8 mouse cellular contexts compared by ENCODE assay signal in the genomic region with DNA sequence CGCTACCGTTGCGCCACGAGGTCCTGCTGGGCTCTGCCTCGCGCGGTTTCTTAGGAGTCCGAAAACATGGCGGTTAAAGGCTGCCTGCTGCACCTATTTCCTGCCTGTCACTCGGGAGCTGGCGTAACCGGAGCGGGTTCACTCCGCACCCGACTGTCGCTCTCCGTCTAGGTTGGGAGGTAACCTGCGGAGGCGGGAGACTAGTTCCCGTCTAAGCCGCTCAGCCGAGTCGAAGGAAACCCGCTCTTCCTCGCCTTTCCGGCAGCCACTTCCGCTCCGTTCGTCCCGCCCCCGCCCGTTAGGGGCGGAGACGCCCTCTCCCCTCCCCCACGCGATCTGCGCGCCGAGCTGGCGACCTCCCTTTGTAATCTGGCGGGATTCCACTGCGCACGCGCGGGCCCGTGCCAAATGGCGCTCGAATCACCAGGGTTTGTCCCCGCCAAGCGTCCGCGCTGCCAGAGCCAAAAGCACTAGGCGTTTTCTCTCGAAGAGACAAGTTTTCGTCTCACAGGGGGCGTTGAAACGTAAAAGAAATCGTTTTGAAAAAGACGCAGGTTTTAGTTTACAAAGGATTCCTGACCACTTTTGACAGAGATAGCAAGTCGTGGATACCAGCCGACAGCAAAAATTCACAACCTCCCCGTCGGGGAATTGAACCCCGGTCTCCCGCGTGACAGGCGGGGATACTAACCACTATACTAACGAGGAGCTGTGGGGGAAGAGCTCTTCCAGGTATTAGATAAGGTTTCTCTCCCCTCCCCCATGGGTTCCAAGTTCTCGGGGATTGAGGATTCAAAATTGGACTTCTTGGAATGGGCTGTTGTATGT. TPM values are rescaled to one million over a fixed set of nuclear protein-coding genes. Genes with fewer than 3 reads are reported as not detected.
DNase-seq lines count a peak whose midpoint lies in the region; ATAC-seq and TF ChIP-seq lines count a peak whose summit lies in the region.

No protein-coding gene starts in this region.

- no peaks in the 10 kb centered on the region for H3K27me3 ChIP-seq in heart, embryonic 10.5 days (ENCODE audit: insufficient read depth, poor library complexity, severe bottlenecking)
- H3K27me3 ChIP-seq in kidney, embryonic 15.5 days, result no peaks in the 10 kb centered on the region

- no peaks in the 10 kb centered on the region for H3K36me3 ChIP-seq in heart, embryonic 10.5 days
- no peaks in the 10 kb centered on the region for H3K36me3 ChIP-seq in kidney, embryonic 15.5 days

- peak overlapping the region; percentile 68 for H3K4me3 ChIP-seq in bone marrow macrophage, adult 2 months (ENCODE audit: insufficient read depth, low read length)
- peak overlapping the region; percentile 53 for H3K4me3 ChIP-seq in embryonic fibroblast, embryonic 13.5 days (ENCODE audit: insufficient read depth, low read length)
- H3K4me3 ChIP-seq in heart, embryonic 10.5 days, result peak overlapping the region; percentile 66
- H3K4me3 ChIP-seq in kidney, embryonic 15.5 days (replicated peaks), result peak overlapping the region; percentile 56

- H3K9me3 ChIP-seq in heart, embryonic 10.5 days, result no peaks in the 10 kb centered on the region
- no peaks in the 10 kb centered on the region for H3K9me3 ChIP-seq in kidney, embryonic 15.5 days (replicated peaks)

- DNase-seq in A20 (ENCODE audit: low read depth, low spot score) (peak; percentile 99), liver (peak; percentile 99)
- peak; percentile 99 for DNase-seq in heart, embryonic 10.5 days (ENCODE audit: low spot score)
- peak; percentile 99 to 100 for DNase-seq in spleen, postnatal 4 days (ENCODE audit: low spot score in 2 of 2)

- peak overlapping the region; percentile 60 for H3K4me2 ChIP-seq in kidney, embryonic 15.5 days

- peak overlapping the region; percentile 55 for H3K9ac ChIP-seq in kidney, embryonic 15.5 days

- TF ChIP-seq POLR2A in bone marrow macrophage, adult 2 months (IDR thresholded peaks at IDR 0.05; ENCODE audit: borderline replicate concordance, low read depth, low read length), result peak; percentile 85; the same call in 1 of the 2 replicates
- peak; percentile 85 for TF ChIP-seq POLR2A in embryonic fibroblast, embryonic 13.5 days (IDR thresholded peaks at IDR 0.05; ENCODE audit: low read depth, low read length)

- peaks cover 18% of the 10 kb centered on the region for H3K4me1 ChIP-seq in bone marrow macrophage, adult 2 months (ENCODE audit: control insufficient read depth, insufficient read depth, low read length)
- peaks cover 7% of the 10 kb centered on the region for H3K4me1 ChIP-seq in embryonic fibroblast, embryonic 13.5 days (ENCODE audit: control insufficient read depth, insufficient read depth, low read length)
- H3K4me1 ChIP-seq in heart, embryonic 10.5 days, result peaks cover 29% of the 10 kb centered on the region
- peaks cover 28% of the 10 kb centered on the region for H3K4me1 ChIP-seq in kidney, embryonic 15.5 days

- TF ChIP-seq CTCF in bone marrow macrophage, adult 2 months (IDR thresholded peaks at IDR 0.05; ENCODE audit: low read depth, low read length), result no peak
- no peak for TF ChIP-seq CTCF in embryonic fibroblast, embryonic 13.5 days (IDR thresholded peaks at IDR 0.05; ENCODE audit: borderline replicate concordance, insufficient read depth, low read length)

- WGBS in heart, embryonic 10.5 days, result under 1% methylated on average over 69 of the region's 69 CpGs
- under 1% methylated on average over 69 of the region's 69 CpGs for WGBS in kidney, embryonic 15.5 days

- peak; percentile 92 for ATAC-seq in kidney, embryonic 15.5 days (replicated peaks; ENCODE audit: low FRiP score)
- ATAC-seq in monocyte, adult 5-6 weeks (replicated peaks; ENCODE audit: insufficient number of reproducible peaks, low FRiP score, low TSS enrichment, poor library complexity, severe bottlenecking), result peak; percentile 91

- peak overlapping the region; percentile 94 for H3K27ac ChIP-seq in bone marrow macrophage, adult 2 months (ENCODE audit: insufficient read depth, low read depth, low read length)
- peak overlapping the region; percentile 94 for H3K27ac ChIP-seq in embryonic fibroblast, embryonic 13.5 days (ENCODE audit: insufficient read depth, low read length)
- peak overlapping the region; percentile 95 for H3K27ac ChIP-seq in heart, embryonic 10.5 days
- peak overlapping the region; percentile 100 for H3K27ac ChIP-seq in kidney, embryonic 15.5 days

RNA-seq across cellular contexts. Expression of gene Tmpo, which starts 0.6 kb away (rescaled TPM):
- 150 and 155 TPM in 2 replicates for polyA plus RNA-seq in bone marrow macrophage, adult 2 months (2012; ENCODE audit: insufficient read depth, insufficient read length, missing spikeins)
- polyA plus RNA-seq in embryonic fibroblast, embryonic 13.5 days (2011; ENCODE audit: insufficient read length, low read depth, missing spikeins), result 97.8 and 164 TPM in 2 replicates
- polyA plus RNA-seq in heart, embryonic 10.5 days (2016; fragmentation: Nextera tagmentation; extraction: Ambion mirVana), result 142 and 192 TPM in 2 replicates
- polyA plus RNA-seq in kidney, embryonic 15.5 days (2015; fragmentation: Nextera tagmentation; extraction: Ambion mirVana), result 228 and 250 TPM in 2 replicates
- total RNA-seq in monocyte, adult 5-6 weeks (2017), result 237 to 305 TPM (median 300 TPM) in 3 replicates

RNA-seq across cellular contexts. Expression of gene Slc25a3, which starts 57.8 kb away (rescaled TPM):
- polyA plus RNA-seq in bone marrow macrophage, adult 2 months (2012; ENCODE audit: insufficient read depth, insufficient read length, missing spikeins), result 517 and 528 TPM in 2 replicates
- polyA plus RNA-seq in embryonic fibroblast, embryonic 13.5 days (2011; ENCODE audit: insufficient read length, low read depth, missing spikeins), result 590 and 652 TPM in 2 replicates
- 602 and 803 TPM in 2 replicates for polyA plus RNA-seq in heart, embryonic 10.5 days (2016; fragmentation: Nextera tagmentation; extraction: Ambion mirVana)
- polyA plus RNA-seq in kidney, embryonic 15.5 days (2015; fragmentation: Nextera tagmentation; extraction: Ambion mirVana), result 557 and 573 TPM in 2 replicates
- 191 to 312 TPM (median 245 TPM) in 3 replicates for total RNA-seq in monocyte, adult 5-6 weeks (2017)

Comparison
In these comparisons a context has a peak if more than half of its experiments do, and no peak if none do; other contexts are left out.
1. Peak in every context shown above with its lines: DNase-seq, ATAC-seq, H3K4me3 ChIP-seq and H3K27ac ChIP-seq.